Mouse (Mus musculus) cerebellum, adult 2 months (tissue): ENCODE measurements at regions not wholly inside any gene's neighbourhood (a gene's known extent, or its start where the extent isn't known, plus 50 kb on each side); places are given as distances from the start of the nearest gene placed in this dataset.
"Not testable (repeated sequence)": the region's sequence is repeated elsewhere in the genome, so short reads cannot be mapped to it uniquely, and the experiment has no call there.

ENCODE experiments used
- CTCF ChIP-seq: fragments of 200-500 bp; IDR thresholded peaks from 2 replicates; pipeline ENCODE4 v1.5.1; 2011; ENCODE audit warnings: low read depth, mild to moderate bottlenecking, control low read depth, low read length, moderate library complexity, borderline replicate concordance; ENCODE audit not compliant: insufficient read depth
- POLR2A ChIP-seq: fragments of 200-500 bp; IDR thresholded peaks from 2 replicates; pipeline ENCODE4 v1.6.1; 2011; ENCODE audit warnings: low read length, control low read depth, borderline replicate concordance; ENCODE audit not compliant: insufficient read depth

DNA sequence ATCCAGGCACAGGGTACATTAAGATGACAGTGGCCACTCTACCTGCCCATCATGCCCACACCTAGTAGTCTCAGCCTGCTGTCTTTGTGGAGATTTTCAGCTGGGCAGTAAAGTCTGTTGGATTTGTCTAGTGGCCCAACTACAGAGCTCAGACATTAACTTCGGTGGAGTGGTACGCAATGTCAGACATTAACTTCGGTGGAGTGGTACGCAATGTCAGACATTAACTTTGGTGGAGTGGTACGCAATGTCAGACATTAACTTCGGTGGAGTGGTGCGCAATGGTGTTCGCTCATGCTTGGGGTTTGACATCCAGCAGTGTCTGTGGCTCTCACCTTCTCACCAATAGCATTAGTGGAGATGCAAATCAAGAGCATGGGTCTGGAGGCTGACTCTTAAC is 129.7 kb downstream of the Ulbp1 start:
- TF ChIP-seq CTCF, POLR2A: not testable (repeated sequence)
